23 mouse cellular contexts compared by ENCODE assay signal in the genomic region with DNA sequence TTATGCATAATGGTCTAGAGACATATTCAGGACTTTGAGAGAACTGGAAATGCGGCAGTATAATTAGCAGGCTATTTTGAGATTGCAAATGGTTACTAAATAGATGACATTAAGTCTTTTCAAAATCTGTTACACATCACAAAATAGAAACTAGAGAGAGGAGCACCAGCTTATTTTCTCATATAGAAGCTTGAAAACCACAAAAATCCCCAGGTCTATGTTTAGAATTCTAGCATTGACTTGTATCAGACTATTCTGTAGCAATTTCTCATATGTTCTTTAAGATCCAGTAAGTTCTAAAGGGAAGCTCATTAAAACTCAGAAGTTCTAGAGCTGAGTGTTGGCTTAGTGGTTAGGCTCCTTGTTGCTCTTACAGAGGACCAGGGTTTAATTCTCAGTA.
"Had no signal": no experiment of that assay in that cellular context is flagged by ENCODE, and none has a peak within 500 bp of the region (broad histone marks: within the 10 kb centered on the region; RNA-seq: fewer than 3 reads in every experiment).

No protein-coding gene starts in this region.

- DNase-seq: gastrocnemius, adult 2 months; gastrocnemius, postnatal 10 days; gastrocnemius, postnatal 25 days; heart, adult 18-20 months; heart, postnatal 14 days; heart, postnatal 36 days; kidney, adult 11 months; kidney, adult 2 months; kidney, adult 9 months; kidney, postnatal 14 days; kidney, postnatal 4 days had no signal

- H3K27ac ChIP-seq: gastrocnemius, adult 2 months; heart, embryonic 13.5 days; heart, embryonic 15.5 days; hindbrain, embryonic 14.5 days; kidney, embryonic 15.5 days; kidney, postnatal 0 days; layer of hippocampus, adult 2 months; left cerebral cortex, adult 2 months; limb, embryonic 13.5 days; limb, embryonic 15.5 days; liver, embryonic 12.5 days; liver, embryonic 14.5 days had no signal

- H3K4me1 ChIP-seq: heart, embryonic 15.5 days; limb, embryonic 13.5 days; limb, embryonic 15.5 days had no signal

- H3K9ac ChIP-seq: heart, embryonic 13.5 days; heart, embryonic 15.5 days; hindbrain, embryonic 14.5 days; kidney, embryonic 15.5 days; limb, embryonic 13.5 days; limb, embryonic 15.5 days; liver, embryonic 12.5 days; liver, embryonic 14.5 days had no signal

- H3K9me3 ChIP-seq: heart, embryonic 13.5 days; heart, embryonic 15.5 days; kidney, embryonic 15.5 days; limb, embryonic 13.5 days; limb, embryonic 15.5 days; liver, embryonic 12.5 days had no signal

- H3K36me3 ChIP-seq: heart, embryonic 13.5 days; heart, embryonic 15.5 days; liver, embryonic 12.5 days had no signal

- H3K4me3 ChIP-seq: gastrocnemius, adult 2 months; heart, embryonic 13.5 days; heart, embryonic 15.5 days; kidney, embryonic 15.5 days; layer of hippocampus, adult 2 months; left cerebral cortex, adult 2 months; limb, embryonic 13.5 days; limb, embryonic 15.5 days; liver, embryonic 12.5 days had no signal

- H3K27me3 ChIP-seq: heart, embryonic 13.5 days; heart, embryonic 15.5 days; kidney, embryonic 15.5 days; limb, embryonic 13.5 days; limb, embryonic 15.5 days; liver, embryonic 12.5 days had no signal

- H3K4me2 ChIP-seq: heart, embryonic 11.5 days; heart, embryonic 13.5 days; heart, embryonic 15.5 days; hindbrain, embryonic 14.5 days; kidney, embryonic 15.5 days; limb, embryonic 13.5 days; limb, embryonic 15.5 days; liver, embryonic 12.5 days had no signal
